Mouse (Mus musculus) heart, postnatal 25 days (tissue): ENCODE results near the gene Prcd. TPM values are rescaled to one million over a fixed set of nuclear protein-coding genes. Genes with fewer than 3 reads are reported as not detected.
"Not testable (repeated sequence)": the region's sequence is repeated elsewhere in the genome, so short reads cannot be mapped to it uniquely, and the experiment has no call there.

ENCODE experiments used
- DNase-seq: peaks from one replicate; pipeline ENCODE4 v3.0.0; 2022; ENCODE audit warnings: low spot score
- intact Hi-C: fragments of 180-260 bp; cut with DNase I; formaldehyde crosslinking; loops from one replicate; pipeline ENCODE4 v1.15.1; 2025
- total RNA-seq, 2 experiments: library from RNA; stranded (reverse); gene quantifications; 2 replicates each; pipeline ENCODE4 v1.2.3; 2021

The Prcd gene
- total RNA-seq, 2 experiments from 2014 or later = 1.0 to 1.6 TPM

GRCm38 (mm10) chr11:116665289-116665688, 12.0 kb downstream of the Prcd start:
- DNase-seq = no peak
- intact Hi-C loops = no loop called here

DNA sequence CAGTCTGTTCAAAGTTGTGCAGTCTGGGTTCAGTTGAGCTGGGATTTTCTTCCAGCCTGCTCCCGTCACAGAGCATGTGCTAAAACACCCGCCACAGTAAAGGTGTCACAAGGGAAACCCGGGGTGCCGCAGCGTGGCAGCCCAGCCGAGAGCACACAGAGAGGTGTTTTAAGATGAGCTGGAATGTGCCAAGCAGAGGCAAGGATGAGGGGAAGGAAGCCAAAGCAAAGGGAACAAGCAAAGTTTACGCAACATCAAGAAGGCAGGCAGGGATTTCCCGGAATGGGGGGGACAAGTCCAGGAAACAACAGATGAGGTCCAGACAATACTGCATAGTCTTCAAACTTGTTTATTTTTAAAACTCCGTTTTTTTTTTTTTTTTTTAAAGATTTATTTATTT, 13.2 kb downstream of the Prcd start:
- intact Hi-C loops = no loop called here
- DNase-seq = no peak

DNA sequence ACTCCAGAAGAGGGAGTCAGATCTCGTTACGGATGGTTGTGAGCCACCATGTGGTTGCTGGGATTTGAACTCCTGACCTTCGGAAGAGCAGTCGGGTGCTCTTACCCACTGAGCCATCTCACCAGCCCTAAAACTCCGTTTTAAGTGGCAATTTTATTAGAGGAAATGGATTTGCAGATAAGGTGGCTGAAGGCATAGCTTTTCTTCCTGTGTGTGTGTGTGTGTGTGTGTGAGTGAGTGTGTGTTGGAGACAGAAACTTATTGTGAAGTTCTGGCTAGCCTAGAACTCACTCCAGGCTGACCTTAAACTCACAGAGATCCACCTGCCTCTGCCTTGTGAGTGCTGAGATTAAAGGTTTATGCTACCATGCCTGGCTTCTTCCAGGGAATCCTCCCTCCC, 13.7 kb downstream of the Prcd start:
- intact Hi-C loops = not testable (repeated sequence)

GRCm38 (mm10) chr11:116667930-116668329, 14.6 kb downstream of the Prcd start:
- intact Hi-C loops = no loop called here
- DNase-seq = no peak

More for the DNA sequence above, 13.7 kb downstream of the Prcd start:
- not testable (repeated sequence) for DNase-seq

GRCm38 (mm10) chr11:116668381-116668825, 15.1 kb downstream of the Prcd start:
- DNase-seq = no peak
- intact Hi-C loops = no loop called here

- DNase-seq = no peak
- intact Hi-C loops = no loop called here
Measured at GRCm38 (mm10) chr11:116668839-116669238, 15.5 kb downstream of the Prcd start.

- DNase-seq = no peak
- intact Hi-C loops = no loop called here
Measured at GRCm38 (mm10) chr11:116669316-116669715, 16.0 kb downstream of the Prcd start.

- DNase-seq = no peak
- intact Hi-C loops = loop anchor here (10.0 kb wide), 1 partner anchor 135 kb away; no protein-coding TSS in a partner anchor
Measured at GRCm38 (mm10) chr11:116669787-116670365, 16.5 kb downstream of the Prcd start.

DNA sequence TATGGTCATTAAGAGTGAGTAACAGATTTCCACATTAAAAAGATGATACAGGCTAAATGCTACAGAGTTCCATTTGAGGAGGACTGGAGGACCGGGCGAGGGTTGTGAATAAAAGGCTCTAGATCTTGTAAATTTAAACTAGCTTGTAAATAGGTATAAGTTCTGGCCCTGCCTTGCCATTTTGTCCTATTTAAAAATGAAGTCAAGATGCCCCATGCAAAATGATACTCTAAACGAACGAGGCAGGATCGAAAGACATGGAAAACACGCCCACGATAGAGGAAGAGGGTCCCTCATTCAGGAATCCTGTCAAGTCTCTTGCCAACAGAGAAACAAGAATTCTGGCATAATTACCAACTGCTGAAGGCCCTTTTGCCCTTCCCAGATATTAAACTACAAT, 17.1 kb downstream of the Prcd start:
- intact Hi-C loops = loop anchor here (10.0 kb wide), 1 partner anchor 134 kb away; no protein-coding TSS in a partner anchor
- no peak for DNase-seq

GRCm38 (mm10) chr11:116671112-116671844, 17.9 kb downstream of the Prcd start:
- intact Hi-C loops = loop anchor here (1.0 to 10.0 kb wide), 2 partner anchors 28 to 134 kb away; no protein-coding TSS in a partner anchor
- DNase-seq = peak; percentile 93

DNA sequence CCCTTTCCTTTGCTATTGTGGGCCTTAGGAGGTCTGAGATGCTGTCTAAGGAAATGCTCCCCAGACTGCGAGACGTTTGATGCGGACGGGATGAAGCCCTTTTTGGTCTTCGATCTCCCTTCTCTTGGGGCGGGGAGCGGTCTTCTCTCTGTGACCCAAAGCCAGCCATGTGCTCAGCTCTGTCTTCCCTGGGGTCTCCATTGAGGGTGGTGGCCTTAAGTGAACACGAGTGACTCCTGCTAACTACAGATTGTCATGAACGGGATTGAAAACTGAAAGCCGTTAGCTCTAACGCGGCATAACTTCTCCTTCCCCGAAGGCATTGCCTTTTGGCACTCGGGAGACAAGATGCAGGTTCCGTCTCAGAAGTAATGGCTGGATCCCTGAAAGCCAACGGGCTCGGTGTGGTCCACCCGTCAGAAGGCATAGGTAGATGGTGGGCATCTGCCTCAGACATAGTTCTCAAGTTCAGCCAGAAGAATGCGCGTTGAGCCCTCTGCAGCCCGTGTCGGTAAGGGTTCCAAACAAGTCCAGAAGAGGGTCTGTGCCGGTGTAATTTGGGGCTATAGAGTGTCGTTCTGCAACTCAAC, 18.6 kb downstream of the Prcd start:
- intact Hi-C loops = loop anchor here (1.0 to 10.0 kb wide), 3 partner anchors 19 to 133 kb away; no protein-coding TSS in a partner anchor
- DNase-seq = no peak

DNA sequence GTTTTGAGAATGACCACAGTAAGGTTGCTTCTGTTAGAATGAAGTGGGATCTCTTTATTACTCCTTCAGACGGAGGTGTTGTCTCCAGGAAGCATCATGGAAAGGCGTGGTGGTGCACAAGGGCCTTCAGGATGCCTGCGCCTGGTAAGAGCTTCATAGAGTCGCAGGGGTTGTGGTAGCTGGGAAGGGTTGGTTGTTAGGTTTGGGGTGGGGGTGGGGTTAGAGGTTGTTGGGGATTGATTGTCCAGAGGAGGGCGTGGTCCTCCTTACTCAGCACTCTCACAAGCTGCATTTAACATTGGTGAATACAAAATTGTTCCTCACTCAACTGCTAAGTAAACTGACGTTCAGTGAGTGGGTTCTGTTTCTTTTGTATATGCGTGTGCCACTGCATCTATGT, 19.3 kb downstream of the Prcd start:
- no peak for DNase-seq
- intact Hi-C loops = loop anchor here (2.0 to 10.0 kb wide), 2 partner anchors 18 to 132 kb away; no protein-coding TSS in a partner anchor

- intact Hi-C loops = loop anchor here (2.0 to 10.0 kb wide), 2 partner anchors 17 to 131 kb away; no protein-coding TSS in a partner anchor
Measured at GRCm38 (mm10) chr11:116673410-116673809, 20.1 kb downstream of the Prcd start.

DNA sequence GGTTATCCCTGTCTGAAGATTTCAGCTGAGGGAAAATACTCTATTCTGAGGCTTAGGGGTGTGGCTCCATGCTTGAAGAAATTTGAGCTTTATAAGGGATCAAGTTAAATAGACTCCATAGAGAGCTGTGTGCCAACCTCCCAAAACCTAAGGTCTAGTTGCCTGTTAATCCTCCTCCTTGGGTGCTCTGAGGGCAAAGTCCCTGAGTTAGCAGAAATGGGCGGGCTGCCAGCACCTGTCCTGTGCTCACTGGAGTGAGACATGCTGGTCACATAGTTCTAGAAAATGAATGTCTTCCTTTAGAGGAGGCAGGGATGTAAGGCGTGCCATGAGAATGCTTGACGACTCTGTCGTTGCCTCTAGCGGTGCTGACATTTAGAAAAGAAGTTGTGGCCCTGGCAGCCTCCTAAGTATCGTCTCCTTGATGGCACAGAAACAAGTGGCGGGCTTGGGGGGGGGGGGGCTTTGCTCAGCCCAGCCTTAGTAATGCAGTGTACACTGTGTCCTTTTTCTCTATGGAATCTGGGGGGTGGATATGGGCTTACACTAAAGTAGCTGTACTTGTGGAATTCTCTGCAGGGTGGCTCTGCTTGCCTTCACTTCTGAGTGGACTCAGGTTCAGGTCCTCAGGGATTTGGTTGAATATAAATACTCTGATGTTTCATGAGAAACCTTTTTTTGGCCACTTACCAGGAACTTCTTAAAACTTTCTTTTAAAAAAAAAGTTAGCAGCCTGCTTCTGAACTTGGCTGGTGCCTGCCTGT, 21.5 kb downstream of the Prcd start:
- intact Hi-C loops = loop anchor here (10.0 kb wide), 1 partner anchor 130 kb away; no protein-coding TSS in a partner anchor
- no peak for DNase-seq

More at GRCm38 (mm10) chr11:116673410-116673809, 20.1 kb downstream of the Prcd start:
- DNase-seq = no peak

- intact Hi-C loops = loop anchor here (10.0 kb wide), 1 partner anchor 129 kb away; no protein-coding TSS in a partner anchor
- not testable (repeated sequence) for DNase-seq
Measured at GRCm38 (mm10) chr11:116675429-116675828, 22.1 kb downstream of the Prcd start.

DNA sequence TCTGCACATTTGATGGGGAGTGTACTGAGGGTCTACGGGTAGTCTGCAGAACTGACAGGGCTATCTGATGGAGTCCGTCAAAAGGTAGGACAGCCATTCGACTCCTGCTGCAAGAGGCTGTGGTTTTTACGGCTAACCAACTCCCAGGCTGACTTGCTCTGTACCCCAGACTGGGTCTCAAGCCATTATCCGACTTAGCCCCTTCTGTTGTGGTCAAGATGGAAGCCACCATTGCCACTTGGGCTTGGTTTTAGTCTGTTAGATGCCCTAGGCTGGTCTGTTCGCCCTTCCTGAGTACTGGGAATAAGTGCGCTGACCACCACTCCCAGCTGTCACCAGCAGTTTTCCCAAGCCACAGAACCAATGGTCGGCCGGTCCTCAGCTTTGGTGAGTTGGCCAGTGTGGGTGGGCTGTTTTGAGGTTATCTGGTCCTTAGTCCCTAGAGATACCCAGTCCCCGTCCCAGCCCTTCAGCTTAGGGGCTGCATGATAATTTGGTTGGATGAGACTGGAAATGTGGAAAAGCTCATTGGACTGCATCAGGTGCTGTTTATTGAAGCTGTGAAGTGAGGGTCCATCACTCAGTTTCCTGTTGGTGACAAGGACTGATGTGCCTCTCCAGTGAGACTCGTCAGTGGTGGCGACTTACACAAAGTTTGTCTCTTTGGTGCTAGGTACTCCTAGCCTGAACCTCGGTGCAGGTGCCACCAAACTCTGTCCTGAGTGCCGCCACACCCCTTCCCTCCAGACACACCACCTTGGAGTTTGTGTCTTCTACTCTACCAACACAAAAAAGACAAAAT, 23.0 kb downstream of the Prcd start:
- intact Hi-C loops = loop anchor here (10.0 kb wide), 1 partner anchor 128 kb away; no protein-coding TSS in a partner anchor

GRCm38 (mm10) chr11:116677711-116678441, 24.5 kb downstream of the Prcd start:
- intact Hi-C loops = loop anchor here (10.0 kb wide), 1 partner anchor 127 kb away; no protein-coding TSS in a partner anchor

More for the DNA sequence above, 23.0 kb downstream of the Prcd start:
- DNase-seq = no peak

DNA sequence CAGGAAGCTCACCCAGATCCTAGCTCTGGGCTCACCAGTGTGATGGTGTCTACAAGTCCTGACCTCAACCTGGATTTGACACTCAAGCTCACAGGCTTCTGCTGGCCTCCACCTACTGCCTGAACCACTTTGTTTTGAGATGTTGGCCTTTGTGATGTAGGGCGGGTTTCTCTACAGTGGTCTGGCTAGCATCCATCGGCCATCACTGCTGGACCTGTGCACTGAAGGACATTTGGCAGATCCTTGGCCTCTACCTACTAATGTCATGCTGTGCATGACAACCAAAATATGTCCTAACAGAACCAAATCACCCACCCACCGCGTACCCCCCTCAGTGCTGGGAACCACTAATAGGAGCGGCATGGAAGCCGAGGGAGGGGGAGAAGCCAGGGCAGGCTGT, 25.8 kb downstream of the Prcd start:
- intact Hi-C loops = loop anchor here (10.0 kb wide), 1 partner anchor 126 kb away; no protein-coding TSS in a partner anchor
- no peak for DNase-seq

More at GRCm38 (mm10) chr11:116677711-116678441, 24.5 kb downstream of the Prcd start:
- no peak for DNase-seq
